Mouse (Mus musculus) testis, adult 2 months (tissue): ENCODE results near the gene Lemd1.

Experiments used
- CTCF ChIP-seq: fragments of 200-500 bp; IDR thresholded peaks from 2 replicates; pipeline ENCODE4 v1.5.1; 2012; ENCODE audit warnings: low read depth, mild to moderate bottlenecking, inconsistent platforms, low read length, moderate library complexity; ENCODE audit not compliant: control insufficient read depth, insufficient read depth, insufficient replicate concordance
- POLR2A ChIP-seq: fragments of 200-500 bp; IDR thresholded peaks from 2 replicates; pipeline ENCODE4 v1.6.1; 2012; ENCODE audit warnings: low read depth, mild to moderate bottlenecking, inconsistent platforms, low read length, moderate library complexity; ENCODE audit not compliant: control insufficient read depth

- TF ChIP-seq CTCF, result no peak
- TF ChIP-seq POLR2A, result no peak; the same call in 1 of the 2 replicates
Measured at GRCm38 (mm10) chr1:132144837-132145236, 46.4 kb upstream of the Lemd1 start.
